Mouse (Mus musculus): ENCODE results near the gene Mecr. TPM values are rescaled to one million over a fixed set of nuclear protein-coding genes. Genes with fewer than 3 reads are reported as not detected.
"Not testable (repeated sequence)": the region's sequence is repeated elsewhere in the genome, so short reads cannot be mapped to it uniquely, and the experiment has no call there.

The Mecr gene
- 40.1 and 44.6 TPM in 2 replicates for polyA plus RNA-seq (2016; fragmentation: Nextera tagmentation; extraction: Ambion mirVana)

GRCm38 (mm10) chr4:131843290-131843743 is at the start of gene Mecr:
Mecr (plus strand) TSS chr4:131843470.
- peak within 1 kb of the TSS; percentile 90 for H3K4me2 ChIP-seq (replicated peaks)
- peak within 1 kb of the TSS; percentile 3; the same call in 1 of the 2 replicates for H3K27ac ChIP-seq

GRCm38 (mm10) chr4:131796312-131797080 is 46.8 kb upstream of the Mecr start:
- no peak for ATAC-seq (ENCODE audit: low FRiP score)
- Histone ChIP-seq H3K36me3 (0 out of 2 replicates have a peak, but pooled peaks cover 2% of the 10 kb centered on the region), H3K4me2 (replicated peaks) (no peak overlapping the region), H3K9ac (no peak overlapping the region), H3K27ac (no peak overlapping the region), H3K4me3 (no peak overlapping the region), H3K4me1 (0 out of 2 replicates have a peak, but pooled peaks cover 7% of the 10 kb centered on the region), H3K27me3 (no peaks in the 10 kb centered on the region), H3K9me3 (replicated peaks) (no peaks in the 10 kb centered on the region)
- 82% methylated on average over 14 of the region's 14 CpGs for WGBS

More at GRCm38 (mm10) chr4:131843290-131843743, at the start of gene Mecr:
- ATAC-seq (ENCODE audit: low FRiP score) = peak; percentile 85
- H3K9me3 ChIP-seq (replicated peaks) = no peaks in the 10 kb centered on the region
- H3K27me3 ChIP-seq = peaks cover 13% of the 10 kb centered on the region
- peak within 1 kb of the TSS; percentile 78 for H3K4me3 ChIP-seq
- no peaks in the 10 kb centered on the region for H3K36me3 ChIP-seq
- H3K9ac ChIP-seq = peak within 1 kb of the TSS; percentile 77
- WGBS = under 1% methylated on average over 37 of the region's 37 CpGs
- H3K4me1 ChIP-seq = peaks cover 29% of the 10 kb centered on the region

GRCm38 (mm10) chr4:131797483-131797882 is 45.8 kb upstream of the Mecr start:
- no peak overlapping the region for H3K9ac ChIP-seq
- no peak overlapping the region for H3K4me2 ChIP-seq (replicated peaks)
- no peak for ATAC-seq (ENCODE audit: low FRiP score)
- H3K4me3 ChIP-seq = no peak overlapping the region
- H3K27ac ChIP-seq = no peak overlapping the region
- 0 out of 2 replicates have a peak, but pooled peaks cover 2% of the 10 kb centered on the region for H3K36me3 ChIP-seq
- H3K9me3 ChIP-seq (replicated peaks) = no peaks in the 10 kb centered on the region
- H3K4me1 ChIP-seq = 0 out of 2 replicates have a peak, but pooled peaks cover 7% of the 10 kb centered on the region
- 73% methylated on average over 7 of the region's 7 CpGs for WGBS
- no peaks in the 10 kb centered on the region for H3K27me3 ChIP-seq

- Histone ChIP-seq H3K36me3 (0 out of 2 replicates have a peak, but pooled peaks cover 2% of the 10 kb centered on the region), H3K9ac (no peak overlapping the region), H3K27me3 (no peaks in the 10 kb centered on the region), H3K27ac (no peak overlapping the region), H3K4me1 (0 out of 2 replicates have a peak, but pooled peaks cover 7% of the 10 kb centered on the region), H3K9me3 (replicated peaks) (no peaks in the 10 kb centered on the region), H3K4me3 (no peak overlapping the region), H3K4me2 (replicated peaks) (no peak overlapping the region)
- 58% methylated on average over 12 of the region's 12 CpGs for WGBS
- no peak for ATAC-seq (ENCODE audit: low FRiP score)
Observed at GRCm38 (mm10) chr4:131797920-131798319, 45.4 kb upstream of the Mecr start.

GRCm38 (mm10) chr4:131798968-131799367 is 44.3 kb upstream of the Mecr start:
- Histone ChIP-seq H3K9ac (no peak overlapping the region), H3K27ac (no peak overlapping the region), H3K9me3 (replicated peaks) (no peaks in the 10 kb centered on the region), H3K4me2 (replicated peaks) (no peak overlapping the region), H3K4me1 (0 out of 2 replicates have a peak, but pooled peaks cover 7% of the 10 kb centered on the region), H3K27me3 (no peaks in the 10 kb centered on the region), H3K36me3 (no peaks in the 10 kb centered on the region), H3K4me3 (no peak overlapping the region)
- no peak for ATAC-seq (ENCODE audit: low FRiP score)
- 35% methylated on average over 3 of the region's 4 CpGs for WGBS

DNA sequence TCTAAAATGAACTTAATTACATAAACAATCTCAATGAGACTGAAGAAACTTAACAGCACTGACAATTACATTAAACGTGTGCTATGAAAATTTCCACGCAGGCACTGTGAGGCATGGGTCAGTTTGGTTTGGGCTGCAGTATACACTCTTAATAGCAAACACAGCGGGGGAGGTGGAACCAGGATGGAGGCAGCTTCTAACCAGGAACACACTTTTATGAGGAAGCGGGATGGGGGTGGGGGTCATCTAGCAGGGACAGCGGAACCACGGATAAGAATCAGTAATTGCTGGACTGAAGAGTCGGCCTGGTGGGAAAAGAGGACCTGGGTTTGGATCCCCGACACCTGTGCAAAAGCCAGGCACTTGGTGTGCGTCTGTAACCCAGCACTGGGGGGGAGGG is 39.4 kb upstream of the Mecr start:
- 0 out of 2 replicates have a peak, but pooled peaks cover 3% of the 10 kb centered on the region for H3K4me1 ChIP-seq
- no peaks in the 10 kb centered on the region for H3K9me3 ChIP-seq (replicated peaks)
- H3K4me3 ChIP-seq = no peak overlapping the region
- no peaks in the 10 kb centered on the region for H3K27me3 ChIP-seq
- H3K4me2 ChIP-seq (replicated peaks) = no peak overlapping the region
- no peak overlapping the region for H3K27ac ChIP-seq
- no peak overlapping the region for H3K9ac ChIP-seq
- no peak for ATAC-seq (ENCODE audit: low FRiP score)
- 74% methylated on average over 9 of the region's 9 CpGs for WGBS
- H3K36me3 ChIP-seq = no peaks in the 10 kb centered on the region

GRCm38 (mm10) chr4:131804732-131805131 is 38.5 kb upstream of the Mecr start:
- not testable (repeated sequence) for H3K36me3 ChIP-seq; H3K9ac ChIP-seq; H3K27me3 ChIP-seq; H3K27ac ChIP-seq; H3K4me3 ChIP-seq; H3K4me2 ChIP-seq (replicated peaks); H3K4me1 ChIP-seq; H3K9me3 ChIP-seq (replicated peaks); ATAC-seq (ENCODE audit: low FRiP score)
- 94% methylated on average over 4 of the region's 6 CpGs for WGBS

DNA sequence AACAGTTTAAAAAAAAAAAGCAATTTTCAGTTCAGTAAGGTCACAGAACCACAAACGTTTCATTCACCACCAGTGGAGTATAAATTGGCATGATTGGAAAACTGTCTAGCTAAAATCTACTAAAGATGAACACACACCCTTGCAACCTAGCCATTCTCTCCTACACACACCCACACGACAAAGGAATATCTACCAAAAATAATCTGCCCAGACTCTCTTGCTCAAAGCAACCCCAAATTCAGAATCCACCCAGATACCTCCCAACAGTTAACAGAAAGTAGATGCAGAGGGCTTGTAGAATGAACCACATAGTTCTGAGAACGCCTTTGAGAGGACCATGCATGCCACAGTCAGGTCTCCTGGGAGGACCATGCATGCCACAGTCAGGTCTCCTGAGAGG is 38.0 kb upstream of the Mecr start:
- 81% methylated on average over 3 of the region's 3 CpGs for WGBS
- Histone ChIP-seq H3K4me3 (no peak overlapping the region), H3K36me3 (no peaks in the 10 kb centered on the region), H3K27me3 (no peaks in the 10 kb centered on the region), H3K9me3 (replicated peaks) (no peaks in the 10 kb centered on the region), H3K9ac (no peak overlapping the region), H3K27ac (no peak overlapping the region), H3K4me1 (no peaks in the 10 kb centered on the region), H3K4me2 (replicated peaks) (no peak overlapping the region)
- ATAC-seq (ENCODE audit: low FRiP score) = no peak

GRCm38 (mm10) chr4:131812458-131812857 is 30.8 kb upstream of the Mecr start:
- Histone ChIP-seq H3K4me3 (no peak overlapping the region), H3K4me1 (0 out of 2 replicates have a peak, but pooled peaks cover 3% of the 10 kb centered on the region), H3K27ac (no peak overlapping the region), H3K27me3 (no peaks in the 10 kb centered on the region), H3K4me2 (replicated peaks) (no peak overlapping the region), H3K9me3 (replicated peaks) (no peaks in the 10 kb centered on the region), H3K9ac (no peak overlapping the region), H3K36me3 (no peaks in the 10 kb centered on the region)
- ATAC-seq (ENCODE audit: low FRiP score) = no peak
- 78% methylated on average over 11 of the region's 11 CpGs for WGBS

- 93% methylated on average over 7 of the region's 7 CpGs for WGBS
- 0 out of 2 replicates have a peak, but pooled peaks cover 3% of the 10 kb centered on the region for H3K4me1 ChIP-seq
- no peak overlapping the region for H3K27ac ChIP-seq
- no peaks in the 10 kb centered on the region for H3K36me3 ChIP-seq
- no peak overlapping the region for H3K9ac ChIP-seq
- no peaks in the 10 kb centered on the region for H3K9me3 ChIP-seq (replicated peaks)
- ATAC-seq (ENCODE audit: low FRiP score) = no peak
- H3K27me3 ChIP-seq = no peaks in the 10 kb centered on the region
- H3K4me3 ChIP-seq = no peak overlapping the region
- no peak overlapping the region for H3K4me2 ChIP-seq (replicated peaks)
Observed at GRCm38 (mm10) chr4:131813798-131814197, 29.5 kb upstream of the Mecr start.

GRCm38 (mm10) chr4:131814869-131815268 is 28.4 kb upstream of the Mecr start:
- no peaks in the 10 kb centered on the region for H3K36me3 ChIP-seq
- no peaks in the 10 kb centered on the region for H3K9me3 ChIP-seq (replicated peaks)
- no peak overlapping the region for H3K4me3 ChIP-seq
- 86% methylated on average over 10 of the region's 10 CpGs for WGBS
- 0 out of 2 replicates have a peak, but pooled peaks cover 3% of the 10 kb centered on the region for H3K4me1 ChIP-seq
- no peak for ATAC-seq (ENCODE audit: low FRiP score)
- H3K9ac ChIP-seq = no peak overlapping the region
- no peaks in the 10 kb centered on the region for H3K27me3 ChIP-seq
- no peak overlapping the region for H3K4me2 ChIP-seq (replicated peaks)
- H3K27ac ChIP-seq = no peak overlapping the region

DNA sequence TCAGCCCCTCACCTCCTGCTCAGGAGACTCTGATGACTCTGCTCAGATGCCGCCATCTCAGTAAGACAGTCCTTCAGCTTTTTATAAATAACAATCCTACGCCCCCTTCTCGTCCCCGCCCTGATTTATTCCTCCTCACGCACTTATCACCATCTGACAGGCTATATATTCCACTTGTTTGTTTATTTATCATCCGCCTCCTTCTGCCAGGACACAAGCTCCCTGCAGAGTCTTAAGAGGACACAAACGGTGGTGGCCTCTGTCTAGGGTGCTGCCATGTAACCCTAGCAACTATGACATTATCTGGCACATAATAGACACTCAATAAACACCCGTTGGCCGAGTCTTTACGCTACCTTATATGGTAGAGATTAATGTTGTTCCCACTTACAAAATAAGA is 27.5 kb upstream of the Mecr start:
- no peaks in the 10 kb centered on the region for H3K36me3 ChIP-seq
- no peak overlapping the region for H3K27ac ChIP-seq
- peaks cover 5% of the 10 kb centered on the region for H3K4me1 ChIP-seq
- ATAC-seq (ENCODE audit: low FRiP score) = no peak
- 80% methylated on average over 10 of the region's 10 CpGs for WGBS
- no peak overlapping the region for H3K4me2 ChIP-seq (replicated peaks)
- no peak overlapping the region for H3K4me3 ChIP-seq
- H3K27me3 ChIP-seq = 0 out of 2 replicates have a peak, but pooled peaks cover 2% of the 10 kb centered on the region
- no peaks in the 10 kb centered on the region for H3K9me3 ChIP-seq (replicated peaks)
- H3K9ac ChIP-seq = no peak overlapping the region
